Mouse (Mus musculus) 416B (cell line): ENCODE results near the gene Tmem251.
A peak's percentile ranks its signal among the peaks of the same experiment; 100 is the strongest.

Source experiments
- DNase-seq: peaks from one replicate; pipeline ENCODE4 v3.0.0; 2011; ENCODE audit warnings: low read depth

The Tmem251 gene

DNA sequence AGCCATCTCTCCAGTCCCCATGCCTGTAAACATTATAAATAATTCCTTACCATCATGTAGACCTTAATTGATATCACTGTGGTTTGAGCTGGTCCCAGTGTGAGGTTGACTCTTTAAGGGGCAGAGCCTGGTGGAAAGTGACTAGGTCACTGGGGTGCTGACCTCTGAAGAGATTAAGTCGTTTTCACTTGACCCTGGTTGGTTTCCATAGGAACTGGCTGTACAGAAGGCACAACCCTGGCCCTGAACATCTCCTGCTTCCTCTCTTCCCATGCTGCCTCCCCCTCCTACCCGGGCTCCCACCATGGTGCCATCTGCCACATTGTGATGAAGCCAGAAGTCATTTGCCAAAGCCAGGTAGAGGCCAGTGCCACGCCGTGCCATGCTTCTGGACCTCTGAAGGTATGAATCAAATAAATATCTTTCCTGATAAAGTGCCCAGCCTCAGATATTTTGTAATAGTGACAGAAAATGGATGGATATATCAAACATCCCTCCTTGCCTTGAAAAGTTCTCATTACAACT, 32.6 kb upstream of the Tmem251 start:
- no peak for DNase-seq

DNA sequence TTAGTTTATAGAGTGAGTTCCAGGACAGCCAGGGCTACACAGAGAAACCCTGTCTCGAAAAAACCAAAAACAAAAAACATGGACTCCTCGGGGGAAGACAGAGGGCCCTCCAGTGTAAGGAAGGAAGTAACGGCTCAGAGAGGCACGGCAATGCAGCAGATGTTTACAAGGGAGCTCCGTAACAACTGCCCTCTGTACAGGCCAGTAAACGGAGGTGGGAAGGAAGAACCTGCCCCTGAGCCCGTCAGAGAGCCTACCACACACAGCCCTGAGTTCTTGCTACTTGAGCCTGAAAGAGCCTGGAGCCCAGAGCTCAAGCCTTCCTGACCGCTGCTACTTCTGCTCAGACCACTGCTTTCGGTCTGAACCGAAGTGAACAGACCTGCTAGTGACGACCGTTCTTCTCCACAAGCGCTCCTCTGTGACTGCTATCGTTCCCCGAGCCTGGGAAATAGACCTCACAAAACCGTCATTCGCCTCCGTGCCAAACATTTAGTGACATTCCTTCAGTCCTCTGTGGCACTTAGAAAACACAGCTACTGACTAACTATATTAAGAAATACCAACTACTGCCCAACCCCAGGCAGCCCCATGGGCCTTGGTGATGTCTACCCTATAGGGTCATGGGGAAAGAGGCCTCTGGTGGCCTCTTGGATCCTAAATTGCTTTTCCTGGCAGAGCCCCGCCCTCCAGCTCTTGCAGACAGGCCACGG, 30.3 kb upstream of the Tmem251 start:
- DNase-seq: no peak

GRCm38 (mm10) chr12:102714116-102714515, 29.4 kb upstream of the Tmem251 start:
- DNase-seq: no peak

DNA sequence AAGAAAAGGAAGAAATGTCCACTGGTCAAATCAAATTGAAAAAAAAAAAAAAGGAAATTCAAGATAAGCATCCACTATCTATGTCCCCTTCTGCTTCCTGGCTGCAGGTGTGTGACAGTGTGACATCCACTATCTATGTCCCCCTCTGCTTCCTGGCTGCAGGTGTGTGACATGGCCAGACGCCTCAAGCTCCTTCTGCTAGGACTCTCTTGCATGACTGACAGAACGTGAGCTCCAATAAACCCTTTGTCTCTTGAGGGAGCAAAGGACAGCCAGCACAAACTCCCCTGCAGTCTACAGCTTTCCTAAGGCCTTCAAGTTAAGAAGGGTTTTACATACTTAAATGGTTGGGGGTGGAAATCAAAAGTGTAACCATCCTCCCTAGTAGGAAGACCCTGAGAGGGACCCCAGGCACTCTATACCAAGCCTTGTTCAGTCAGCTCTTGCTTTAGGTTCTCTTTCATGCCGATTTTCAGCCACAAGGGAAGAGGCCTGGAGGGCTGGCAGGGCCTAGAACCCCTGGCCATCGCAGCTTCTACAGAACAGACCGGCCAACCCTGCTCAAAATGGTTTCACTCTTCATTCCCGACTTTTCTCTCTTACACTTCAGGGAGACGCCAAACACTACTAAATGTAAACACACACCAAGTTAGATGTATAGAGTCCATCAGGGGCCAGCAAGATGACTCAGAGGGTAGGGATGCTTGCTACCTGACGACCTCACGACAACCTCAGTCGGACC, 28.7 kb upstream of the Tmem251 start:
- no peak for DNase-seq

DNA sequence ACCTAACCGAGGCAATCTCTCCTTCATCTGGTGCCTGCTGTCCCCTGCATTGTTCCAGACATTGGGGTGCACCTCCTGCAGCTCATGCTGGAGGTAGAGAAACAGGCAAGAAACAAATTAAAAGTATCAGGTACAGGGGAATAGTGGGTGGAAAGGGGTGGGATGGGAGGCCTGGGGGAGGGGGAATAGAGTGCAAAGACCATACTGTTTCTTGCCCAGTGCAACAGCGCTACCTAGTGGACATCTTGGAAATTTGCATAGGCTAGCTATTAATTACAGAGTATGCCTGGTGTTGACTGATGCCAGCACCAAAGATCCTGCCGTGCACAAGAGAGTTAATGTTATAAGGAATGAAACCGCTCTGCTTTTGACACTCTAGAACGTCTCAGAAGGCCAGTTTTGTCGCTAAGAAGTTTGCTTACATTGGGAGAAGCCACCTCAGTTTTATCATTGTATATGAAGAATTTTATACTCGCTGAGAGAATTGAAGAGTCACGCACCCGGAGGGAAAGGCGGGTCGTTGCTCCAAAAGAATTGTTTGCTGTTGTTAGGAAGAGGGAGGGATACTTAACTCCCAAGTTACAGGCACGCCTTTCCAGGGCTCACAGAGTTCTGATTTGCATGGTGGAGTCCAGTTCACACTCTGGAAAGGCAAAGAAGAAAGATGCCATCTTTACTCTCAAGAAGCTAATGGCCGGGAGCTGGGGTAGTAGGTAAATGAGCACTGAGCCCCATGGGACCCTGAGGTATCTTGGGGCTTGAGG, 23.8 kb upstream of the Tmem251 start:
- peak; percentile 56 for DNase-seq

DNA sequence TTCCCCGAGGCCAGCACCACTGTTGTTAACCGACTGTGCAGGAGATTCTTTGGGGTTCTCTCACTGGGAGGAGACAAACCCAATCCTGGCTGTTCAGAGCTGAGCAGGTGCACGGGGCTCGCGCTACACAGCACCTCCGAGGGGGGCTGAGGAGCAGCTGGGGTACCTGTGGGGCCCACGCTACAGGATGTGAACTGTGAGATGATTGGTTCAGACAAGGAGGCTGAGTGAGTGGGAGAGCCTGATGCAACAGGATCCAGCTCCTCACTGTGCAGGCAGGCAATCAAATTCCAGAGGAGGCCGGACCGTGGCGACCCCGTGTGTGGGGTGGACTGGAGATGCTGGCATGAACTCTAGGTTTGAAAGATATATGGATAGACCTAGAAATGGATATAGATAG, 21.1 kb upstream of the Tmem251 start:
- DNase-seq: no peak

GRCm38 (mm10) chr12:102722966-102723365, 20.6 kb upstream of the Tmem251 start:
- peak; percentile 45 for DNase-seq

GRCm38 (mm10) chr12:102723861-102724260, 19.7 kb upstream of the Tmem251 start:
- no peak for DNase-seq

GRCm38 (mm10) chr12:102725146-102725545, 18.4 kb upstream of the Tmem251 start:
- no peak for DNase-seq

DNA sequence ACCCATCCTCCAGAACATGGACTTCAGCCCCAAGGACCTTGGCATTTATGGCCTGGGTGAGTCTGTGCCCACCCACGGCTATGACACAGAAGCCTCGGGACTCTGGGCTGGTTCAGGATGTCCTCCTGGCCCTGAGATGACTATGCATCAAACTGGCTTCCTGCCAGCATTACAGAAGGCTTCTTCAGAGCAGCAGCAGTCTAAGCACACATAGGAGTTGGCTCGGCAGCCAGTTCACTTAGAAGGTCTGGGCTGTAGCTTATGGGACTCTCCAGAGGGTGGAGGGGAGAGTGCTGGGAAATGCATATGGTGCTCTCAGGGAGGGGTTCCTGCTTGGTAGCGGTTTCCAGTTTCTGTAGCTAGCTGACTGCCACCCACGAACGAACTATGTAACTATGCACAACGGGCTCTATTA, 17.8 kb upstream of the Tmem251 start:
- DNase-seq: peak; percentile 49

- DNase-seq: peak; percentile 41
Observed at GRCm38 (mm10) chr12:102729855-102730797, 13.4 kb upstream of the Tmem251 start.

- DNase-seq: no peak
Observed at GRCm38 (mm10) chr12:102730798-102731619, 12.6 kb upstream of the Tmem251 start.

DNA sequence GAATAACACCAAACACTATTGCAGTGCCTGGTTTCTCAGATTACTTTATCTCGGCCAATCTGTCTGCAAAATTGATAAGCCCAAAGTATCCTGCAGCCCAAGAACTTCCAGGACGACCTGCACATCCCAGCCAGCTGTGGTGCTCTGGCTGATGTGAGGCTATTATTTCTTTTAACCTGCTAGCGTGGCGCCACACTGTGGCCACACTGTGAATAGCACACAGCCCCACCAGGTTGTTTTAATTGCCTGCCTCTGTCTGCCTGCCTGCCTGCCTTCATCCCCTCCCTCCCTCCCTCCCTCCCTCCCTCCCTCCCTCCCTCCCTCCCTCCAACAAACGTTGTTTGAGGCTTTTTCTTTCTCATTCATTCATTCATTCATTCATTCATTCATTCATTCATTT, 10.2 kb upstream of the Tmem251 start:
- peak; percentile 72 for DNase-seq

DNA sequence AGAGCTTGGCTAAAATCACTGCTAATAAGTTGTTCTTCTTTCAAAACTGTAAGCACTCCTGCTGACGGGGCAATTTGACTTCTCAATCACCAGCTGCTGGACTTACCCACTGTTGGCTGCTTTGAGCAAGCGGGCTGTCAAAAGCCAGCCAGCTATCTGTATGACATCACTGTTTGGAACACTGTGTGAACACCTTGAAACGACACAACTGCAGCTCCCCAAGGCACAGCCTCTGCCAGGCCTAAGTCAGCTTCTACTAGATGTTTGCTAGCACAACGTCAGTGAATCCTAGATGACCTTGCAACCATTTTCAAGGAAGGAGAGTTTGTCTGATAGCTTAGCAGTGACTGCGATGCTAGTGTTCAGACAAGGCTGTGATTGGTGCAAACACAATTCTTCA, 4.5 kb upstream of the Tmem251 start:
- no peak for DNase-seq

GRCm38 (mm10) chr12:102740285-102740684, 3.3 kb upstream of the Tmem251 start:
- DNase-seq: peak; percentile 59

- no peak for DNase-seq
Observed at GRCm38 (mm10) chr12:102742056-102742455, 1.5 kb upstream of the Tmem251 start.

DNA sequence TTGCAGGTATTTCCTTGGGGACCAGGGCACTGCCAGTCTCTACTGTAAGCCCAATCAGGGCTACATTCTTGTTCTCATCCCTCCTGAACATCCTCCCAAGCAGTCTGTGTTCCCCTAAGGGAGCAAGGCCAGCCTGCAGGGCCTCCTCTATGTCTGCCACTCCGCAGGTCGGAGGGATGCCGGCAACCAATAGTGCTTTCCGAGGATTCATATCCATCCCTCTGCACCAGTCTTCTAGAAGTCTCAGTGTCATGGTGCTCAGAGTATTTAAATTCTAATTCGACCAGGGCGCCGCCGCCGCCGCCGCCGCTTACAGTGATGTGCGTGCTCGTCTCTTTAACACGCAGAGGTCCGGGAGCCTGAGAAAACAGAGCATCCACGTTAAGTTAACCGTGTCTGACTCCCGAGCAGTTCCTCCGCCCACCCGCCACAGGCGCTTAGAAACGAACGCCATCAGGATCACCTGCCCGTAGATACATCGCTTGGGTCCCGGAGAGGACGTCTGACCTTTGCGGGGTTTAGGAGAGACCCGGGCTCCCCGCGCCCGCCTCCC, 450 bp upstream of the Tmem251 start:
- DNase-seq: no peak

GRCm38 (mm10) chr12:102744839-102745238, 1.3 kb downstream of the Tmem251 start:
- peak; percentile 95 for DNase-seq

DNA sequence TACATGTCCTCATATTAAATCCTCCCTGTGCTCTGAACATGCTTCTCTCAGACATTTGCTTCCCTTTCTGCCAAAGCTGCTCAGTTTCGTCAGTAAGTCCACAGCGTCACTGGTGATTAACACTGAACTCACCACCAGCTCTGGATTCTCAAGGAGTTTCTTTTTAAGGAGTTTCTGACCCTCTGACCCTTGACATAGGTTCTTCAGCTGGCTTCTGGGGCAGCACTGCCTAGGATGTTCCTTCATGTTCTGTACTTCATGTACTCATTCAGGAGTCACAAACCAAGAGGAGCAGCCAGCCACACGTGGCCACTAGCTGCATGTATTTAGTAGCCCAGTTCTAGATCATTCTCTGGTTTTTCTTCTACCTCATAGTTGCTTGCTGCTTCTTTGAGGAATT, 4.7 kb downstream of the Tmem251 start:
- peak; percentile 41 for DNase-seq

- peak; percentile 62 for DNase-seq
Observed at GRCm38 (mm10) chr12:102756304-102756703, 12.7 kb downstream of the Tmem251 start.
